Mouse (Mus musculus) midbrain, embryonic 13.5 days (tissue): ENCODE measurements around the gene Cpeb3. TPM values are rescaled to one million over a fixed set of nuclear protein-coding genes. Genes with fewer than 3 reads are reported as not detected.
A peak's percentile ranks its signal among the peaks of the same experiment; 100 is the strongest.
"Not testable (repeated sequence)": the region's sequence is repeated elsewhere in the genome, so short reads cannot be mapped to it uniquely, and the experiment has no call there.

Experiments
- ATAC-seq: fragments of 200-750 bp; cut with Nextera tagmentation; 2 replicates; pipeline ENCODE4 v1.8.0; 2017; ENCODE audit warnings: mild to moderate bottlenecking, moderate TSS enrichment, moderate library complexity
- H3K27ac ChIP-seq: fragments of 300-500 bp; sonication (generic); 2 replicates; pipeline ENCODE4 v1.5.1; 2015; ENCODE audit warnings: inconsistent platforms, mild to moderate bottlenecking, moderate library complexity
- H3K27me3 ChIP-seq: fragments of 300-500 bp; sonication (generic); 2 replicates; pipeline ENCODE4 v1.6.1; 2015; ENCODE audit warnings: mild to moderate bottlenecking, inconsistent platforms
- H3K36me3 ChIP-seq: fragments of 300-500 bp; sonication (generic); 2 replicates; pipeline ENCODE4 v1.6.1; 2015; ENCODE audit warnings: mild to moderate bottlenecking, inconsistent platforms
- H3K4me1 ChIP-seq: fragments of 300-500 bp; sonication (generic); replicated peaks from 2 replicates; pipeline ENCODE4 v1.6.1; 2015; ENCODE audit warnings: inconsistent platforms
- H3K4me2 ChIP-seq: fragments of 300-500 bp; sonication (generic); replicated peaks from 2 replicates; pipeline ENCODE4 v1.6.1; 2015; ENCODE audit warnings: moderate library complexity, mild to moderate bottlenecking, inconsistent platforms
- H3K4me3 ChIP-seq: fragments of 300-500 bp; sonication (generic); replicated peaks from 2 replicates; pipeline ENCODE4 v1.5.1; 2015; ENCODE audit warnings: mild to moderate bottlenecking, inconsistent platforms
- H3K9ac ChIP-seq: fragments of 300-500 bp; sonication (generic); replicated peaks from 2 replicates; pipeline ENCODE4 v1.6.1; 2015; ENCODE audit warnings: mild to moderate bottlenecking, inconsistent platforms
- H3K9me3 ChIP-seq: fragments of 300-500 bp; sonication (generic); 2 replicates; pipeline ENCODE4 v1.6.1; 2016; ENCODE audit warnings: mild to moderate bottlenecking, inconsistent platforms
- whole genome bisulfite sequencing: fragments of 180-500 bp; shearing (Covaris S2); methylation state at CpG from one replicate; pipeline ENCODE4 v1.1.7; 2015; 5-methylcytosine and 5-hydroxymethylcytosine counted together
- polyA plus RNA-seq: library from polyadenylated mRNA; unstranded; fragments of >200 nt; fragmentation: Nextera tagmentation; extraction: Ambion mirVana; gene quantifications from 2 replicates; pipeline ENCODE4 v1.2.1, GENCODE M21; 2015

Gene Cpeb3
- polyA plus RNA-seq, 1 experiment from 2014 or later, result 11.0 TPM

DNA sequence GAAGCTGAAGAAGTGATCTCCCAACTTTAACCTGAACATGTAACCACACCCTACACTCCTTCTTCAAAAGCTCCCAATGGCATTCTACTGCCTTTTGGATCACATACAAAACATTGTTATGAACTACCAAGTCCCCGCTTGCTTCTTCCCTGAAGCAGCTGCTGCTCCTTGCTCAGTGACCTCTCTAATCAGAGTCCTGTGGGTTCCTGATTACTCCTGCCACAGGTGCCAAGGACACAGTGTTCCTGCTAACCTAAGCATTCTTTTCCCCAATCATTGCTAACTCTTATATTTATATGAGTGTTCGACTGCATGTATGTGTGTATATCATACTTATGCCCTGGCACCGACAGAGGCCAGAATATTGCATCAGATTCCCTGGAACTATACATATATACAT is 115.2 kb downstream of the Cpeb3 start:
- H3K4me2 ChIP-seq, result no peak overlapping the region
- H3K36me3 ChIP-seq, result no peaks in the 10 kb centered on the region
- H3K9ac ChIP-seq, result no peak overlapping the region
- H3K4me3 ChIP-seq, result no peak overlapping the region
- H3K4me1 ChIP-seq, result peaks cover 13% of the 10 kb centered on the region
- no peaks in the 10 kb centered on the region for H3K27me3 ChIP-seq
- 96% methylated on average over 3 of the region's 3 CpGs for WGBS
- H3K27ac ChIP-seq, result no peak overlapping the region
- no peaks in the 10 kb centered on the region for H3K9me3 ChIP-seq
- ATAC-seq, result no peak

- Histone ChIP-seq H3K4me1 (peaks cover 13% of the 10 kb centered on the region), H3K4me2 (no peak overlapping the region), H3K4me3 (no peak overlapping the region), H3K9ac (peak overlapping the region; percentile 39; the same call in 1 of the 2 replicates), H3K9me3 (no peaks in the 10 kb centered on the region), H3K27ac (peak overlapping the region; percentile 78), H3K27me3 (no peaks in the 10 kb centered on the region), H3K36me3 (0 out of 2 replicates have a peak, but pooled peaks cover 3% of the 10 kb centered on the region)
- ATAC-seq, result peak; percentile 79
- WGBS, result 13% methylated on average over 8 of the region's 8 CpGs
These were observed 118.0 kb downstream of the Cpeb3 start for GRCm38 (mm10) chr19:37090146-37091061.

GRCm38 (mm10) chr19:37088043-37088748 is 120.2 kb downstream of the Cpeb3 start:
- WGBS, result 92% methylated on average over 8 of the region's 8 CpGs
- Histone ChIP-seq H3K4me2 (no peak overlapping the region), H3K9me3 (no peaks in the 10 kb centered on the region), H3K9ac (no peak overlapping the region), H3K4me1 (peaks cover 13% of the 10 kb centered on the region), H3K27me3 (no peaks in the 10 kb centered on the region), H3K4me3 (no peak overlapping the region), H3K27ac (no peak overlapping the region), H3K36me3 (0 out of 2 replicates have a peak, but pooled peaks cover 3% of the 10 kb centered on the region)
- no peak for ATAC-seq

DNA sequence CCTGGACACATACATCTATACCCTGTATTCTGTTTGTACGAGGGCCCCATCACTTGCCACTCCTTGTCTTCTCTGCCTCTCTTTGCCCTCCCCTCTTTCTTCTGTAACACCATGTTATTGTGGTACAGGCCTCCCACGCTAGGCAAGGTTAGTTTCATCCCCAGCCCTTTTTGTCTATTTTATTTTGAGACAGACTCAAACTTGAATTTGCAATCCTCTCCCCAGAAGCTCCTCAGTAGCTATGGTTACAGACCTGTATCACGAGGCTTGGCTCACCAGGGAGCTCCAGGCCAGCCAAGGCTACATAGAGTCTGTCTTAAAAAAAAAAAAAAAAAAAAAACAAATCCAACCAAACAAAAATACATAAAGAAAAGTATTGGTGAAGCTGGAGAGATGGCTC is 123.9 kb downstream of the Cpeb3 start:
- Histone ChIP-seq H3K9me3 (no peaks in the 10 kb centered on the region), H3K27me3 (no peaks in the 10 kb centered on the region), H3K4me1 (no peaks in the 10 kb centered on the region), H3K27ac (no peak overlapping the region), H3K4me3 (no peak overlapping the region), H3K36me3 (0 out of 2 replicates have a peak, but pooled peaks cover 3% of the 10 kb centered on the region), H3K9ac (no peak overlapping the region), H3K4me2 (no peak overlapping the region)
- no peak for ATAC-seq
- 63% methylated on average over 3 of the region's 3 CpGs for WGBS

DNA sequence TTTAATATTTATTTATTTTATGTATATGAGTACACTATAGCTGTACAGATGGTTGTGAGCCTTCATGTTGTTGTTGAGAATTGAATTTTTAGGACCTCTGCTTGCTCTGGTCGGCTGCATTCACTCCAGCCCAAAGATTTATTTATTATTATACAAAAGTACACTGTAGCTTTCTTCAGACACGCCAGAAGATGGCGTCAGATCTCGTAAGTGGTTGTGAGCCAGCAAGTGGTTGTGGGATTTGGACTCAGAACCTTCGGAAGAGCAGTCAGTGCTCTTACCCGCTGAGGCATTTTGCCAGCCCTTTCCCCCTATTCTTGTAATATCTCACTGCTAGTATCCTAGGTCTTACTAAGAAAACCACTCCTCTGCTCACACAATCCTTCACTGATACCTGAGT is 126.9 kb downstream of the Cpeb3 start:
- ATAC-seq, result no peak
- H3K4me1 ChIP-seq, result 0 out of 2 replicates have a peak, but pooled peaks cover 3% of the 10 kb centered on the region
- H3K9me3 ChIP-seq, result no peaks in the 10 kb centered on the region
- no peak overlapping the region for H3K4me3 ChIP-seq
- no peak overlapping the region for H3K4me2 ChIP-seq
- no peak overlapping the region for H3K9ac ChIP-seq
- WGBS, result 64% methylated on average over 6 of the region's 6 CpGs
- no peak overlapping the region for H3K27ac ChIP-seq
- no peaks in the 10 kb centered on the region for H3K27me3 ChIP-seq
- H3K36me3 ChIP-seq, result no peaks in the 10 kb centered on the region

DNA sequence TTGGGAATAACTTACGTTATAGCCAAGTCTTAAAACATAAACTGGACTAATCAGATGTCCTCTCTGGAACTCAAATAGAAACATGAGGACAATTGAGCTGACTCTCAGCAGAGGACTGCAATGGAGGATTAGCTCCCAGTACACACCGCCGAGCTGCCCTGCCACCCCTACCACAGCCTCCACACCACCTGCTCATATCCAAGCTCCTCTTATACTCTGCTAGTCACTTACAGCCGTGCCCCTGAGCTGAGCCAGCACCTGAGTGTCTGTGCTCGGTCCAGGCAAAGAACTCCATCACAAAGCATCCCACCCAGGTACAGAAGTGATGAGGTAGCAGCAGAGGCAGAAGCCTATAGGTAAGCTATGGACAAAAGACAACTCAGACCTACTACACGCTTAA is 129.2 kb downstream of the Cpeb3 start:
- no peak overlapping the region for H3K9ac ChIP-seq
- 87% methylated on average over 6 of the region's 6 CpGs for WGBS
- no peak for ATAC-seq
- no peak overlapping the region for H3K4me3 ChIP-seq
- H3K4me1 ChIP-seq, result 0 out of 2 replicates have a peak, but pooled peaks cover 3% of the 10 kb centered on the region
- H3K27ac ChIP-seq, result no peak overlapping the region
- H3K9me3 ChIP-seq, result no peaks in the 10 kb centered on the region
- no peaks in the 10 kb centered on the region for H3K36me3 ChIP-seq
- H3K4me2 ChIP-seq, result no peak overlapping the region
- H3K27me3 ChIP-seq, result no peaks in the 10 kb centered on the region

DNA sequence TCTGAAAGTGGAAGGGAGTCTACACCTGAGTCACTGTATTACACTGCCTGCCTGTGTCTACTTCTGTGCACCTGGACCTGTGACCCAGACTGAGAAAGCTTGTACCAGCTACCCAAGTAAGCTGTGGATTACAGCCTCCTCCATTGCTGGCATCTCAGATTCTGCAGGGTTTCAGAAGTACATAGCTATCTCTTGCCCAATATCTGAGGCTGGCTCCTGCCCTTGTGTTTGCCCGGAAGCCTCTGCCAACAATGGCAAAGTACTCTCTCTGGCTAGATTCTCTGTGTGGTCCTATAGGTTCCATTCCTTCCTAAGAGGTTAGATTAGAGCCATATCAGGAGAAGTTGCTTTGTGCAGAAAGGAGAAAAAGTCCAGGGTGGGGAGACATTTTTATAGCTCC is 129.8 kb downstream of the Cpeb3 start:
- no peak for ATAC-seq
- Histone ChIP-seq H3K9me3 (no peaks in the 10 kb centered on the region), H3K9ac (no peak overlapping the region), H3K4me3 (no peak overlapping the region), H3K27me3 (no peaks in the 10 kb centered on the region), H3K27ac (no peak overlapping the region), H3K4me1 (peaks cover 6% of the 10 kb centered on the region), H3K4me2 (no peak overlapping the region), H3K36me3 (no peaks in the 10 kb centered on the region)
- 95% methylated on average over 1 of the region's 1 CpGs for WGBS

DNA sequence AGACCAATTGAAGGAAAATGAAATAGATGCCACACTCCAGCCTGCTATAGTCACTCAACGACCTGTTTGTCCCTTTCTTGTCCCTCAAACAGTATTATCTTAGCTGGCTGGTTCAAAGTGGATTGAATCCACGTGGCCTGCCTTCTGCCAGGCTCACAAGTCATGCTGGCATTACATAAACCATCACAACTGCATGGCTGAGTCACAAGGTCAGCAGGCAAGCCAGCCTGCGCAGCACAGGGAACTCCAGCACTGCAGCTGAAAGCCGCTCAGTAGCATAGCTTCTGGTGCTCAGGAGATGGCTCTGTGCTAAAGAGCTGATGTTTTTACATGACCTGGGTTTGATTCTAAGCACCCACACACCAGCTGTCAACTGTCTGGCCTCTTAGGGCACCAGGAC is 130.3 kb downstream of the Cpeb3 start:
- H3K27ac ChIP-seq, result no peak overlapping the region
- no peak overlapping the region for H3K4me2 ChIP-seq
- no peaks in the 10 kb centered on the region for H3K9me3 ChIP-seq
- no peak overlapping the region for H3K9ac ChIP-seq
- H3K27me3 ChIP-seq, result no peaks in the 10 kb centered on the region
- H3K4me1 ChIP-seq, result peaks cover 11% of the 10 kb centered on the region
- no peak for ATAC-seq
- 63% methylated on average over 4 of the region's 4 CpGs for WGBS
- H3K36me3 ChIP-seq, result no peaks in the 10 kb centered on the region
- H3K4me3 ChIP-seq, result no peak overlapping the region

DNA sequence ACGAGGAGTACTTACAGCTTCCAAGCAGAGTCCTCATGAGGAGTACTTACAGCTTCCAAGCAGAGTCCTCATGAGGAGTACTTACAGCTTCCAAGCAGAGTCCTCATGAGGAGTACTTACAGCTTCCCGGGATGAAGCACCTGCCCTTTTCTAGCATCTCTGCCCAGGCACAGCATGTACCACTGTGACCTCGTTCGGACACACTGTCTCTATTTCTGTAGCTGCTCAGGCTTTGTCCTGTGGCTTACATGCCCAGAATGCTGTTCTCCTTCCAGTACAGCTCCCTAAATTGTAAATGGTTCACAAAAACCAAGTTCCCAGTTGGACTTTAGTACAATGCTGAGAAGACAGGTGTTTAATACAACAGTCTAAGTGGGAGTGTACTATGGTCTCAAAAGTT is 131.1 kb downstream of the Cpeb3 start:
- not testable (repeated sequence) for H3K9ac ChIP-seq, H3K9me3 ChIP-seq, H3K4me3 ChIP-seq, H3K27me3 ChIP-seq, H3K4me2 ChIP-seq, H3K27ac ChIP-seq, H3K36me3 ChIP-seq, ATAC-seq
- 80% methylated on average over 4 of the region's 4 CpGs for WGBS
- H3K4me1 ChIP-seq, result peaks cover 13% of the 10 kb centered on the region

DNA sequence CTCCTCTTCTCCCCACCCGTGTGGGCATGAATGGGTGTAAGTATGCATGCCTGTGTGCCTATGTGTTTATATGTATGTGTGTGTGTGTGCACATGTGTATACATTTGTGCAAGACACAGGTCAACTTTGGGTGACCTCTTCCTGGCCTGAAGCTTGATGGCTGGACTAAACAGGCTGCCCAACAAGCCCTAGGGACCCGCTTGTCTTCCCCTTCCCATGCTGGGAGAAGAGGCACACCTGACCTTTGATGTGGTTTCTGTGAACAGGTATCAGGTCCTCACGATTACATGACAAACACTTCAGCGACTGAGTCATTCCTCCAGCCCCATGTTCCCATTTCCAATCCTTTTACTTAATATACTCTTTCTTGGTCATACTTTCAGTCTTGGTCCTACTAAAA is 131.8 kb downstream of the Cpeb3 start:
- Histone ChIP-seq H3K4me1 (peaks cover 13% of the 10 kb centered on the region), H3K4me3 (no peak overlapping the region), H3K27me3 (no peaks in the 10 kb centered on the region), H3K9ac (no peak overlapping the region), H3K27ac (no peak overlapping the region), H3K36me3 (no peaks in the 10 kb centered on the region), H3K4me2 (no peak overlapping the region), H3K9me3 (no peaks in the 10 kb centered on the region)
- ATAC-seq, result no peak
- 93% methylated on average over 4 of the region's 4 CpGs for WGBS

- H3K9me3 ChIP-seq, result no peaks in the 10 kb centered on the region
- peaks cover 13% of the 10 kb centered on the region for H3K4me1 ChIP-seq
- WGBS, result 67% methylated on average over 2 of the region's 2 CpGs
- H3K27me3 ChIP-seq, result no peaks in the 10 kb centered on the region
- ATAC-seq, result no peak
- H3K4me2 ChIP-seq, result no peak overlapping the region
- H3K27ac ChIP-seq, result no peak overlapping the region
- no peak overlapping the region for H3K4me3 ChIP-seq
- no peak overlapping the region for H3K9ac ChIP-seq
- H3K36me3 ChIP-seq, result no peaks in the 10 kb centered on the region
These were observed 132.3 kb downstream of the Cpeb3 start for GRCm38 (mm10) chr19:37076116-37076515.

GRCm38 (mm10) chr19:37075690-37076089 is 132.7 kb downstream of the Cpeb3 start:
- H3K4me3 ChIP-seq, result no peak overlapping the region
- no peak for ATAC-seq
- no peaks in the 10 kb centered on the region for H3K36me3 ChIP-seq
- no peak overlapping the region for H3K9ac ChIP-seq
- no peaks in the 10 kb centered on the region for H3K9me3 ChIP-seq
- H3K4me2 ChIP-seq, result no peak overlapping the region
- 79% methylated on average over 7 of the region's 7 CpGs for WGBS
- H3K4me1 ChIP-seq, result peaks cover 13% of the 10 kb centered on the region
- no peak overlapping the region for H3K27ac ChIP-seq
- no peaks in the 10 kb centered on the region for H3K27me3 ChIP-seq
